Mouse (Mus musculus) kidney, postnatal 0 days (tissue): Measurements from ENCODE around the gene Sirt2. TPM values are rescaled to one million over a fixed set of nuclear protein-coding genes. Genes with fewer than 3 reads are reported as not detected.
A peak's percentile ranks its signal among the peaks of the same experiment; 100 is the strongest.

Experiments
- ATAC-seq: fragments of 200-750 bp; cut with Nextera tagmentation; replicated peaks from 2 replicates; pipeline ENCODE4 v1.8.0; 2017; ENCODE audit warnings: low read depth, moderate number of reproducible peaks, moderate TSS enrichment, moderate library complexity; ENCODE audit not compliant: low FRiP score
- DNase-seq: peaks from one replicate; pipeline ENCODE4 v3.0.0-alpha.2; 2016; ENCODE audit warnings: low spot score
- H3K27ac ChIP-seq: fragments of 300-500 bp; sonication (generic); 2 replicates; pipeline ENCODE4 v1.5.1; 2014; ENCODE audit warnings: mild to moderate bottlenecking
- H3K27me3 ChIP-seq: fragments of 300-500 bp; sonication (generic); 2 replicates; pipeline ENCODE4 v1.6.1; 2014; ENCODE audit warnings: low read length, mixed read lengths; ENCODE audit not compliant: insufficient read depth
- H3K36me3 ChIP-seq: fragments of 300-500 bp; sonication (generic); 2 replicates; pipeline ENCODE4 v1.6.1; 2014; ENCODE audit warnings: low read length, mixed read lengths; ENCODE audit not compliant: insufficient read depth
- H3K4me1 ChIP-seq: fragments of 300-500 bp; sonication (generic); replicated peaks from 2 replicates; pipeline ENCODE4 v1.6.1; 2014; ENCODE audit warnings: antibody characterized with exemption, low read length, mixed read lengths; ENCODE audit not compliant: insufficient read depth
- H3K4me2 ChIP-seq: fragments of 300-500 bp; sonication (generic); 2 replicates; pipeline ENCODE4 v1.6.1; 2014; ENCODE audit warnings: mild to moderate bottlenecking, low read length, moderate library complexity, mixed read lengths
- H3K4me3 ChIP-seq: fragments of 300-500 bp; sonication (generic); replicated peaks from 2 replicates; pipeline ENCODE4 v1.5.1; 2014; ENCODE audit warnings: low read depth, low read length
- H3K9ac ChIP-seq: fragments of 300-500 bp; sonication (generic); 2 replicates; pipeline ENCODE4 v1.6.1; 2014; ENCODE audit warnings: low read depth, low read length
- H3K9me3 ChIP-seq: fragments of 300-500 bp; sonication (generic); replicated peaks from 2 replicates; pipeline ENCODE4 v1.6.1; 2016; ENCODE audit warnings: low read length, inconsistent platforms, mixed read lengths
- CTCF ChIP-seq: IDR thresholded peaks from 2 replicates; pipeline ENCODE4 v1.5.1; 2016; ENCODE audit warnings: antibody characterized with exemption, low read depth, mild to moderate bottlenecking, moderate library complexity
- WGBS: fragments of 180-500 bp; shearing (Covaris S2); extraction: QIAGEN DNeasy Blood & Tissue Kit; methylation state at CpG from one replicate; pipeline ENCODE4 v1.1.7; 2014; 5-methylcytosine and 5-hydroxymethylcytosine counted together
- polyA plus RNA-seq: library from polyadenylated mRNA; unstranded; fragments of >200 nt; fragmentation: Nextera tagmentation; extraction: Ambion mirVana; gene quantifications from 2 replicates; pipeline ENCODE4 v1.2.1, GENCODE M21; 2015

The Sirt2 gene
- polyA plus RNA-seq, 1 experiment from 2014 or later = 54.1 TPM

DNA sequence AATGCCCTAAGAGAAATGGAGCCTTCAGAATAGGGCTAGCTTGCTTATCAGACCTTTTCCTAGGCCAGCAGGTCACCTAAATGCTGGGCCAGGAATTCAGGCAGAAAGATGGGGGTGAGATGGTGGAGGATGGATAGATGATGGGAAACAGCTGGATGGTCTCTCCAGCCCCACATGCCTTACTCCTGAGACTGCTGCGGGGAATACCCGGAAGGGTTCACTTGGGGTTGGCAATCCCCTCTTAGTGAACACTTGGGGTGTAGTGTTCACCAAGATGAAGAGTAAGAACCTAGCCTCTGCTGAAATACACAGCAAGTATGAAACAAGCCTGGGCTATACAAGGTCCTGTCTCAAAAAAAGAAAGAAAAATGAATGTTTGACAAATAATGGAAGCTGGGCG lies 22.7 kb downstream of the Sirt2 start:
- Histone ChIP-seq H3K4me3 (no peak overlapping the region), H3K9ac (no peak overlapping the region), H3K36me3 (no peaks in the 10 kb centered on the region), H3K27me3 (no peaks in the 10 kb centered on the region), H3K9me3 (no peaks in the 10 kb centered on the region), H3K4me2 (no peak overlapping the region), H3K27ac (peak overlapping the region; percentile 31; the same call in 1 of the 2 replicates), H3K4me1 (peaks cover 6% of the 10 kb centered on the region; the same call in 1 of the 2 replicates)
- DNase-seq = no peak
- ATAC-seq = no peak
- TF ChIP-seq CTCF = no peak
- WGBS = 46% methylated on average over 3 of the region's 3 CpGs

- 52% methylated on average over 8 of the region's 8 CpGs for WGBS
- no peak overlapping the region for H3K4me3 ChIP-seq
- TF ChIP-seq CTCF = peak; percentile 69
- peak overlapping the region; percentile 19; the same call in 1 of the 2 replicates for H3K27ac ChIP-seq
- ATAC-seq (0 out of 2 replicates have a peak, but pooled peaks have one; percentile 38), DNase-seq (peak; percentile 61)
- peaks cover 6% of the 10 kb centered on the region; the same call in 1 of the 2 replicates for H3K4me1 ChIP-seq
- no peaks in the 10 kb centered on the region for H3K9me3 ChIP-seq
- H3K9ac ChIP-seq = no peak overlapping the region
- no peaks in the 10 kb centered on the region for H3K27me3 ChIP-seq
- H3K36me3 ChIP-seq = no peaks in the 10 kb centered on the region
- H3K4me2 ChIP-seq = no peak overlapping the region
Observed at GRCm38 (mm10) chr7:28790066-28790806, 23.7 kb downstream of the Sirt2 start.

GRCm38 (mm10) chr7:28791706-28792105 lies 25.2 kb downstream of the Sirt2 start:
- no peaks in the 10 kb centered on the region for H3K27me3 ChIP-seq
- H3K27ac ChIP-seq = no peak overlapping the region
- peaks cover 11% of the 10 kb centered on the region; the same call in 1 of the 2 replicates for H3K4me1 ChIP-seq
- H3K36me3 ChIP-seq = no peaks in the 10 kb centered on the region
- no peaks in the 10 kb centered on the region for H3K9me3 ChIP-seq
- no peak for DNase-seq
- TF ChIP-seq CTCF = no peak
- H3K4me2 ChIP-seq = no peak overlapping the region
- ATAC-seq = no peak
- H3K9ac ChIP-seq = no peak overlapping the region
- H3K4me3 ChIP-seq = no peak overlapping the region

GRCm38 (mm10) chr7:28792391-28793185 lies 26.1 kb downstream of the Sirt2 start:
- H3K27me3 ChIP-seq = no peaks in the 10 kb centered on the region
- no peak overlapping the region for H3K4me3 ChIP-seq
- H3K9me3 ChIP-seq = no peaks in the 10 kb centered on the region
- no peak for DNase-seq
- no peak overlapping the region for H3K4me2 ChIP-seq
- no peak for ATAC-seq
- H3K36me3 ChIP-seq = no peaks in the 10 kb centered on the region
- TF ChIP-seq CTCF = no peak
- H3K4me1 ChIP-seq = peaks cover 15% of the 10 kb centered on the region; the same call in 1 of the 2 replicates
- H3K27ac ChIP-seq = no peak overlapping the region
- H3K9ac ChIP-seq = no peak overlapping the region
- 74% methylated on average over 13 of the region's 14 CpGs for WGBS

- H3K9me3 ChIP-seq = no peaks in the 10 kb centered on the region
- no peak overlapping the region for H3K4me3 ChIP-seq
- H3K27me3 ChIP-seq = no peaks in the 10 kb centered on the region
- H3K4me1 ChIP-seq = peaks cover 12% of the 10 kb centered on the region; the same call in 1 of the 2 replicates
- no peak for ATAC-seq
- no peak for DNase-seq
- no peaks in the 10 kb centered on the region for H3K36me3 ChIP-seq
- no peak overlapping the region for H3K9ac ChIP-seq
- TF ChIP-seq CTCF = peak; percentile 55; the same call in 1 of the 2 replicates
- 42% methylated on average over 2 of the region's 2 CpGs for WGBS
- no peak overlapping the region for H3K27ac ChIP-seq
- H3K4me2 ChIP-seq = no peak overlapping the region
Observed at GRCm38 (mm10) chr7:28793834-28794233, 27.3 kb downstream of the Sirt2 start.

DNA sequence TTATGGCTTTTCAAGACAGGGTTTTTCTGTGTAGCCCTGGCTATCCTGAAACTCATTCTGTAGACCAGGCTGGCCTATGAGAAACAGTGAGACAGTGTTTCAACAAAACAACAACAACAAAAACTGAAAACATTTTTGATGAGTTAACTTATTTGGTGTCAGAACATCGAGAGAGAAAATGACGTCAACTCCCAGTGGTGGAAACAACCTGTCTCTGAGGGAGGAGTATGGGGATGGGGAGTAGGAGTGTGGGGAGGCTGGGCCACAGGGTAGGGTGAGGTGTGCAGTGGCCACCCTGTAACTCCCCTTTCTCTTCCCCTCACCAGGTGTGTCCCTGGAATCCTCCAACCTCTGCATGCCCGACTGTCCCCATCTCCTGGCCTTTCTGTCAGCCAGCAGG lies 28.0 kb downstream of the Sirt2 start:
- no peak overlapping the region for H3K27ac ChIP-seq
- no peak overlapping the region for H3K4me2 ChIP-seq
- no peaks in the 10 kb centered on the region for H3K9me3 ChIP-seq
- ATAC-seq = no peak
- TF ChIP-seq CTCF = no peak
- WGBS = 72% methylated on average over 3 of the region's 3 CpGs
- no peak overlapping the region for H3K9ac ChIP-seq
- no peaks in the 10 kb centered on the region for H3K27me3 ChIP-seq
- DNase-seq = no peak
- H3K36me3 ChIP-seq = no peaks in the 10 kb centered on the region
- no peak overlapping the region for H3K4me3 ChIP-seq
- 0 out of 2 replicates have a peak, but pooled peaks cover 8% of the 10 kb centered on the region for H3K4me1 ChIP-seq
